Mouse (Mus musculus): Measurements from ENCODE around the gene Hus1b. TPM values are rescaled to one million over a fixed set of nuclear protein-coding genes. Genes with fewer than 3 reads are reported as not detected.

The Hus1b gene
- total RNA-seq, 2 experiments from 2014 or later = 0.25 TPM; not detected in 1

GRCm38 (mm10) chr13:30953580-30953979 lies 6.0 kb upstream of the Hus1b start:
- intact Hi-C loops (cut with DNase I) = no loop called here

GRCm38 (mm10) chr13:30952044-30952443 lies 4.5 kb upstream of the Hus1b start:
- no peak for DNase-seq
- intact Hi-C loops (cut with DNase I) = no loop called here

More at GRCm38 (mm10) chr13:30953580-30953979, 6.0 kb upstream of the Hus1b start:
- no peak for DNase-seq

DNA sequence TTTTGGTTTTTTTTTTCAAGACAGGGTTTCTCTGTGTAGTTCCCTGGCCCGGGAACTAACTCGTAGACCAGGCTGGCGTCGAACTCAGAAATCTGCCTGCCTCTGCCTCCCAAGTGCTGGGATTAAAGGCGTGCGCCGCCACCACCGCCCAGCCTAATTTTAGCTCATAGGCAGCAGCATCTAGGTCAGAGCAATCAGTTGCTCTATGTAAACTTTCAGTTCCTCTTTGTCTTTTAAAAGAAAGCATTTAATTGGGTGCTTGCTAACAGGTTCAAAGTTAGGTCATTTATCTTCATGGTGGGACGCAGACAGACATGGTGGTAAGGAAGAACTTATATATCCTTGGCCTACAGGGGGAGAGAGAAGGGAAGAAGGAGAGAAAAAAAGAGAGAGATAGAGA lies 1.6 kb upstream of the Hus1b start:
- no peak for DNase-seq
- intact Hi-C loops (cut with DNase I) = no loop called here

GRCm38 (mm10) chr13:30947129-30947528 lies 430 bp downstream of the Hus1b start:
- DNase-seq = no peak
- intact Hi-C loops (cut with DNase I) = no loop called here

GRCm38 (mm10) chr13:30945788-30946187 lies 1.8 kb downstream of the Hus1b start:
- intact Hi-C loops (cut with DNase I) = no loop called here
- DNase-seq = no peak

DNA sequence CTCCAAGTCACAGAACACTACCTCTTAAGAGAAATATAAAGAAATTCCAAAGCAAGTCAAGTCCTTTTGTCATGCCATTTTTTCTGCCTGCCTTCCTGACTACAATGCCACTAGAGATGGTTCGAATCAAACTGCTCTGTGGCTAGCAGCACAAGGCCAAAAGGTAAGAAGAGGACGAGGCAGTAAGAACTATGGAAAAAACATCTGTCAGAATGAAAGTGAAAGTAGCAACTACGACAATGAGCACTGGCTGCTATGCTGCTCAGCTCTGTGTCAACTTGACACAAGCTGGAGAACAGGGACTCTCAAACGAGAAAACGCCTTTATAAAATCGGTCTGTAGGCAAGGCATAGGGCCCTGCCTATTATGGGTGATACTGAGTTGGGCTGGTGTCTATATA lies 14.6 kb downstream of the Hus1b start:
- intact Hi-C loops (cut with DNase I) = no loop called here
- DNase-seq = no peak

DNA sequence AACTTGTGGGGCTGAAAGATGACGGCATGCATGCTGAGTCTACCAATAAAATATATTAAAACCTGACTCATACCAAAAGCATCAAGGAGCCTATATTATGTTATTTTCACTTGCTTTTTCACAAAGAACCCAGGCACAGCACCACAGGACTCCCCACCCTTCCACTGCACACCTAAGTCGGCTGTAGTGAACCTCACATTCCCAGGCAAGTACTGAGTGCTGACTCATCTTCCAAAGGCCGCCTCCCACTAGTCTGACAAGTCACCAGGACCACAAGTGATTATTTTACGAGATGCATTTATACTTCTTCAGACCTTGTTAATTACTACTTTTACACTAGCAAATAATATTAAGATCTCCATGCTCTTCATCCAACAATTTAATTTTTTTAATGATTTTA lies 15.9 kb downstream of the Hus1b start:
- intact Hi-C loops (cut with DNase I) = no loop called here

GRCm38 (mm10) chr13:30929119-30929518 lies 18.4 kb downstream of the Hus1b start:
- intact Hi-C loops (cut with DNase I) = no loop called here
- DNase-seq = no peak

More for the DNA sequence above, 15.9 kb downstream of the Hus1b start:
- DNase-seq = no peak

DNA sequence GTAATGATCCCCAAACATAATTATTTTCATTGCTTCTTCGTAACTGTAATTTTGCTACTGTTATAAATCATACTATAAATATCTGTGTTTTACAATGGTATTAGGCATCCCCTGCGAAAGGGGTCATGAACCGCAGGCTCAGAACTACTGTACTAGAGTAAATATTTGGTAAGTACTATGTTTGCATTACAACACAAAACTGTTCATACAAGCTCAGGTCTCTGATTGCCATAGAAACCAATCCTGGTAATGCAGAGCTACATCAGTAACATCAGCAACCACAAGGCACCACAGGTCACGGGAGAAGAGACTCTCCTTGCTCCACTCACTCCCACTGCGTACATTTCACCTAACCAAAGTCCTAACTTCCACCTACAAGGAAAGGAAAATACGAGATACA lies 23.3 kb downstream of the Hus1b start:
- intact Hi-C loops (cut with DNase I) = no loop called here
- no peak for DNase-seq

GRCm38 (mm10) chr13:30921914-30922313 lies 25.6 kb downstream of the Hus1b start:
- intact Hi-C loops (cut with DNase I) = no loop called here
- DNase-seq = no peak

- intact Hi-C loops (cut with DNase I) = no loop called here
Observed at GRCm38 (mm10) chr13:30913757-30914156, 33.8 kb downstream of the Hus1b start.

GRCm38 (mm10) chr13:30913028-30913427 lies 34.5 kb downstream of the Hus1b start:
- intact Hi-C loops (cut with DNase I) = no loop called here

More at GRCm38 (mm10) chr13:30913757-30914156, 33.8 kb downstream of the Hus1b start:
- DNase-seq = no peak

DNA sequence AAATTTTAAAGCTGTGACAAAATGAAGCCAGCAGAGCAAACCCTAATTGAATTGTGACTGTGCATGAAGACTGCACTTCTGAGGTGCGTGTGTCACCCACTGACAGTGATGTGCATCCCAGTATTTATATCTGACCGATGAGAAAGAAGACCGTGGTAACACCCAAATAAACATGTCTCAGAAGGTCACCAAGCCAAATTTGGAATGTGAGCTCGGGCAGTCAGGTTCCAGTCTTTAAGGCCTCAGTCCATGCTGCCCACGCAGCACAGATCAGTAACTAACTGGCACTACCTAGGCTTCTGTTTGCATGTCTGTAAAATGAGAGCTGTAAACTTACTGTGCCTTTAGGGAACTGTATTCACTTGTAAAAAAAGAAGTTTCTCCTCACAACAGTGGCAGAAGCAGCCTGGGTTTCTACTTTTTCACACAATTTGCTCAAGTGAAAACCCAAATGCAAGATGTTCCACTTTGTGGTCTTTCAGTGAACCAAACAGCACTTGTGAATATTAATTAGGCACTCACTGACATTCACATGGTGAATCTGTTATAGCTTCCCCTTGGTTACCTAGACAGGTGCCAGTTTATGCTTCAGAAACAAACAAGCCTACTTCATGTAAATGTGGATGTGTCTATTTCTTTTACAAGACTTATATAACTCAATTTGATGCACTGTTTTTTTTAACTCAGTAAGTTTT lies 35.5 kb downstream of the Hus1b start:
- intact Hi-C loops (cut with DNase I) = no loop called here

More at GRCm38 (mm10) chr13:30913028-30913427, 34.5 kb downstream of the Hus1b start:
- DNase-seq = no peak

DNA sequence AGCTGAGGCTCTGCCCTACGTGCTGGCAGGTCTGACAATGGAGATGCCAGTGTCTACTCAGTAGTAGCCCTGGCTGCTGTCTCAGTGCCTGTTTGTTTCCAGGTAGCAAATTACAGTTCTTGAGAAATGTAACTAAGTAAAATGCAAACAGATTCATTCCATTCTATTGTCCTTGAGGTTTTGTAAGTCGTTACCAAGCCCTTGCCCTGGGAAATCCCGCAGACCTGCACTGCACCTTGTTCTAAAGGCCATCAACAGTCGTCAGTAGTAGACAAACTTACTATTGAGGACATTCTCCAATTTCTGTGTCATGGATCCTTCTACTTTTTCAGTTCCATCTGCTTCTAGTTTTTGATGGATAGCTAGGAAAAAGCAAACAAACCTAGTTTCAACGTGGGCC lies 36.7 kb downstream of the Hus1b start:
- DNase-seq = no peak
- intact Hi-C loops (cut with DNase I) = no loop called here

More for the DNA sequence above, 35.5 kb downstream of the Hus1b start:
- DNase-seq = no peak

GRCm38 (mm10) chr13:30902286-30902685 lies 45.3 kb downstream of the Hus1b start:
- intact Hi-C loops (cut with DNase I) = no loop called here
- DNase-seq = no peak

GRCm38 (mm10) chr13:30901387-30902041 lies 46.0 kb downstream of the Hus1b start:
- DNase-seq = no peak
- intact Hi-C loops (cut with DNase I) = no loop called here

Other genes with a start within 250 kb of the Hus1b start
- 1 to 10 TPM; 1.2 to 1.7 TPM for gene Irf4, start 198.5 kb downstream of the Hus1b start, total RNA-seq (2021)
- gene Exoc2, start 26.3 kb upstream of the Hus1b start, total RNA-seq (2021) = 10 to 100 TPM; 14.4 to 16.5 TPM
- gene Gm5447, start 26.4 kb upstream of the Hus1b start, total RNA-seq (2021) = not detected

All from heart, postnatal 36 days (tissue).